Mouse (Mus musculus): ENCODE measurements around the gene Tent5b.

The Tent5b gene

DNA sequence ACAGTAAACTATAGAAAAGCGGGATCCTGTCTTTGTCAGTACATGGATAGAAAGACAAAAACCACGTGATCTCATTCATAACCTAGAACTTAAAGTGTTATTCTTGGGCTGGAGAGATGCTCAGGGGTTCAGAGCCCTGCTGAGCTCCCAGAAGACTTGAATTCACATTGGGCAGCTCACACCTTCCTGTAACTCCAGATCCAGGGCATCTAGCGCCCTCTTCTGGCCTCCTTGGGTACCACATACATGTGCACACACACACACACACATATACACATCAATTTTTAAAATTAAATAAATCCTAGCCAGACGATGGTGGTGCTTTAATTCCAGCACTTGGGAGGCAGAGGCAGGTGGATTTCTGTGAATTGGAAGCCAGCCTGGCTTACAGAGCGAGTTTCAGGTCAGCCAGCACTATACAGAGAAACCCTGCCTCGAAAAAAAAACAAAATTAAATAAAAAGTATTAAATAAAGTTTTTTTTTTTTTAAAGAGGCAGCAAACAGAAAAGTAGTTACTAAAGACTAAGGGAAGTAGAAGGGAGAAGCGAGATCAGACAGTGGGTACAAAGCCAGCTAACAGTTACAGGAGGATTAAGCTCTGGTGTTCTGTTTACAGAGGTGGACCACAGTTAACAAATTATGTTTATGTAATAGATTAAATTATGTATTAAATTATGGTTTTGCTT is 8.7 kb upstream of the Tent5b start:
- no peak for DNase-seq (ENCODE audit: low spot score)

- no peak for DNase-seq (ENCODE audit: low spot score)
Observed at GRCm38 (mm10) chr4:133473833-133474232, 6.1 kb upstream of the Tent5b start.

DNA sequence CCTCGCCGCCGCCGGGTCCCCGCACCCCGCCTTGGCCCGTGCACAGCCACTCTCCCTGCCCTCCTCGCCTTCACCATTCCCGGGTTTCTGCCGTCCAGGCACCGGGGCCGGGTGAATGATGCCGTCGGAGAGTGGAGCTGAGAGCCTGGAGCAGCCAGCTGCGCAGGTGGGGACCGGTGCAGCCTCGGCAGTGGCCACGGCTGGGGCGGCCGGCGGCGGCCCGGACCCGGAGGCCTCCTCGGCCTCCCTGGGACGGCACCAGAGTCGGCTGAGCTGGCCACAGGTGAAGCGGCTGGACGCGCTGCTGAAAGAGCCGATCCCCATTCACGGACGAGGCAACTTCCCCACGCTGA is 229 bp downstream of the Tent5b start:
- no peak for DNase-seq (ENCODE audit: low spot score)

- no peak for DNase-seq (ENCODE audit: low spot score)
Observed at GRCm38 (mm10) chr4:133480754-133481153, 822 bp downstream of the Tent5b start.

DNA sequence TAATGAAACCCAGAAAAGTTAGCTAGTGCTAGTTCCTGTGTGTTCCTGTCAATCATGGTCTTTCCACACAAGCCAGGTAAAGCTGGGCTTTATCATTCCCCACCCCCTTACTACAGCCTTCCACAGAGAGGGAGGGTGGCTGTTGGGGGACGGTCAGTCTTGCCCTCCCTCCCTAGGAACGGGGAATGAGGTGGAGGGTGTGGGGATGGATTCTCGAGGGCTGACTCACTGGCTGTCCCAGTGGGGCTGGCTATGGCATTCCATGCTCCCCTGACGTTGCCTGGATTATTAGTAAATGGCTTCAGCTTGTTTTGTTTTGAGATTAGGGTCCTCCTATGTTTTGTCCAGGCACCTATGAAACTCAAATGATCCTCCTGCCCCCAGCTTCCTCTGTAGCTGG is 1.6 kb downstream of the Tent5b start:
- DNase-seq (ENCODE audit: low spot score): peak; percentile 71

GRCm38 (mm10) chr4:133482479-133482878 is 2.5 kb downstream of the Tent5b start:
- DNase-seq (ENCODE audit: low spot score): no peak

- peak; percentile 82 for DNase-seq (ENCODE audit: low spot score)
Observed at GRCm38 (mm10) chr4:133484266-133485025, 4.5 kb downstream of the Tent5b start.

DNA sequence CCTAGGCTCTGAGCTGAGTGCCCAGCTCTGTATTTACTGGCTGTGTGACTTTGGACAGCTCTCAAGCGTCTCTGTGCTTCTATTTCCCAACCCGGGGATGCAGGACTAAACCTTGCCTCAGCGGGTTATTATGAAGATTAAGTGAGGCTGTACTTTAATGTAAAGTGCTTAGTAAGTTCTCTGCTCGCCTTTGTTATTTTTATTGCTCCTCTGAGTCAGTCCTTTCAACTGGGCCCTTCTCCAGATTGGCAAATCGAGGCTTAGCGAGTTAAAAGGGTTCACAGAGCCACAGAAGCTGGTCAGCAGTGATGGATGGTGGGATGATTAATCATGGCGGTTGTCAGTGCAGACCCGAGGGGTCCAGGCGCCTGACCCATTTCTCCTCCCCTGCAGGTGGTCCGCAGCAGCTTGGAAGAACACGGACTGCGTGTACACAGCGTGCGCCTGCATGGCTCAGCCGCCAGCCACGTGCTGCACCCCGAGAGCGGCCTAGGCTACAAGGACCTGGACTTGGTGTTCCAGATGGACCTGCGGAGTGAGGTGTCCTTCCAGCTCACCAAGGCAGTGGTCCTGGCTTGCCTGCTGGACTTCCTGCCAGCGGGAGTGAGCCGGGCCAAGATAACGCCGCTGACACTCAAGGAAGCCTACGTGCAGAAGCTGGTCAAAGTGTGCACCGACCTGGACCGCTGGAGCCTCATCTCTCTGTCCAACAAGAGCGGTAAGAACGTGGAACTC is 5.9 kb downstream of the Tent5b start:
- DNase-seq (ENCODE audit: low spot score): no peak

- DNase-seq (ENCODE audit: low spot score): no peak
Observed at GRCm38 (mm10) chr4:133486673-133487357, 6.9 kb downstream of the Tent5b start.

DNA sequence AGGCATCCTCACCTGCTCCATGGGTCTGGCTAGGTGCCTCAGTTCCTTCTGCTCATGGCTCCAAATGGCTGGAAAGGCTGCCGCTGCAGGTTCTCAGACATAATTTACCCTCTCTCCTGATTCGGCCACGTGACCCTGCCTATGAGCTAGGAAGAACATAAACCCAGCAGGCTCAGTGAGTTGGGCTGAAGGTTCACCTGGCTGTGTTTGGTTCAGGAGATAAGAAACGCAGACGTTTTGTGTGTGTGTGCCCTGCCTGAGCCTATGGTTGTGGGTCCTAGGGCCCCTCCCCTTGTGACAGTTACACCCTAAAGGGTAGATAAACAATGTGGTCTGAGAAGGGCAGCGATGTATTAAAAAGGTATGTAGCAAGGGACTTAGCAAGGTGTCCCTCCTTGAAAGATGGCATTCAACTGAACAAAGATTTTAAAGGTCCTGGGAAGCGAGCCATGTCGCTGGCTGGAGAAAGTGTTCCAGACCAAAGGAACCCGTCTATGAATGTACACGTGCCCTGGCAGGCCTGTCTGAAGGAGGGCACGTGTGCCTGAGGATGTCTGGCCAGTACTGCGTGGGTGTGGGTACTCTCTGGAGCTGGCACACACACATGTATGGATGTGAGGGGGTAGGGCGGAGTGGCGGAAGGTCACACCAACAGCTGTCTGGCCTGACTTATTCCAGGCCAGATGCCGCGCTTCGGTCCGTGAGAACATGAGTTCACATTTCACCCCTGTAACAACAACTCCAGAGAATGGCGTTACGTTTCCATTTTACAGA is 8.9 kb downstream of the Tent5b start:
- DNase-seq (ENCODE audit: low spot score): peak; percentile 32

- no peak for DNase-seq (ENCODE audit: low spot score)
Observed at GRCm38 (mm10) chr4:133489489-133490245, 9.7 kb downstream of the Tent5b start.

DNA sequence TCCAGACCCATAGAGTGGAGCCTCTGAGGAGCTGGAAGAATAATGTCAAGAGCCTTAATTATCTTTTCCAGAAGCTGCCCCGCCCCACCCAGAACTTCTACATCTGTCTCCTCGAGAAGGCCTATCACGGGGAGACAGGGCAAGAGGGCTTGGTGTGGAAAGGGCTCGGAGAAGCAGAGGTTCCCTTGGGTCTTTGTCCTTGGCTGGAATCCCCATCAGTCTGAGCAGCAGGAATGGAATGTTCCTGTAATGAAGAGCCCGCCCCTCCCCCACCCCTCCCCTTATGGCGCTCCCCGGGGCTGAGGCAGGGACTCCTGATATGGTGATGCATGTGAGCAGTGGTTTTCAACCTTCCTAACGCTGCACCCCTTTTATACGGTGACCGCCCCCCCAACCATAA is 11.9 kb downstream of the Tent5b start:
- DNase-seq (ENCODE audit: low spot score): peak; percentile 63

- peak; percentile 20 for DNase-seq (ENCODE audit: low spot score)
Observed at GRCm38 (mm10) chr4:133493895-133494294, 14.0 kb downstream of the Tent5b start.

DNA sequence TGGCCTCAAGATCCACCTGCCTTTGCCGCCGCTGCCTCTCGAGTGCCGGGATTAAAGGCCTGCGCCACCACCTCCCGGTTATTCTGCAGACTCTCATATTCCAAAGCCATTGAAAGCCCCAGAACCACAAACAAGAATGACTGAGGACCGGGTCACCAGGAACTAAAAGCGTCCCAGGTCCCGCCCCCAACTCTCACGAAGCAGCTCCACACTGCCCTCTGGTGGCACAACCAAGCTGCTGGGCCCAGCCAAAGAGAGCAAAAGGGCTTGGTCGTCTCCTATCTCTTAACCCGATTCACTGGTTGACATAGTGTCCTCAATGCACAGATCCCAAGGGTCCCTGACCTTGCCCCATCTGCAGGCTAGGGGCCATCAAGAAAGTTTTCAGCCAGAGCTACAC is 14.5 kb downstream of the Tent5b start:
- peak; percentile 93 for DNase-seq (ENCODE audit: low spot score)

DNA sequence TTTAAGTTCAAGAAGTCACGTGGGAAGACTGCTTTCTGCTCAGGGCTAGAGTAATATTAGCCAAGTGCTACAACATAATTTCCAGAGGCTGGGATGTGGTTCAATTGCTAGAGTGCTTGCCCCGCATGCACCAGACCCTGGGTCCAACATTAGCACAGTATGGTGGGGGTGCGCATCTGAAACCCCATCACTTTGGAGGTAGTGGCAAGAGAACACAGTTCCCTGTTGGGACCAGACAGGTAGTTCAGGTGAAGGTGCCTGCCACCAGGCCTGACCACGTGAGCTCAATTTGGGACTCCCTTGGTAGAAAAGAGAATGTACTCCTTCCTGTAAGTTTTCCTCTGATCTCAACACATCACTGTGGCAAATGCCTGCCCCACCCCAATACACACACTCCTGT is 14.9 kb downstream of the Tent5b start:
- no peak for DNase-seq (ENCODE audit: low spot score)

GRCm38 (mm10) chr4:133495711-133496110 is 15.8 kb downstream of the Tent5b start:
- DNase-seq (ENCODE audit: low spot score): peak; percentile 37

DNA sequence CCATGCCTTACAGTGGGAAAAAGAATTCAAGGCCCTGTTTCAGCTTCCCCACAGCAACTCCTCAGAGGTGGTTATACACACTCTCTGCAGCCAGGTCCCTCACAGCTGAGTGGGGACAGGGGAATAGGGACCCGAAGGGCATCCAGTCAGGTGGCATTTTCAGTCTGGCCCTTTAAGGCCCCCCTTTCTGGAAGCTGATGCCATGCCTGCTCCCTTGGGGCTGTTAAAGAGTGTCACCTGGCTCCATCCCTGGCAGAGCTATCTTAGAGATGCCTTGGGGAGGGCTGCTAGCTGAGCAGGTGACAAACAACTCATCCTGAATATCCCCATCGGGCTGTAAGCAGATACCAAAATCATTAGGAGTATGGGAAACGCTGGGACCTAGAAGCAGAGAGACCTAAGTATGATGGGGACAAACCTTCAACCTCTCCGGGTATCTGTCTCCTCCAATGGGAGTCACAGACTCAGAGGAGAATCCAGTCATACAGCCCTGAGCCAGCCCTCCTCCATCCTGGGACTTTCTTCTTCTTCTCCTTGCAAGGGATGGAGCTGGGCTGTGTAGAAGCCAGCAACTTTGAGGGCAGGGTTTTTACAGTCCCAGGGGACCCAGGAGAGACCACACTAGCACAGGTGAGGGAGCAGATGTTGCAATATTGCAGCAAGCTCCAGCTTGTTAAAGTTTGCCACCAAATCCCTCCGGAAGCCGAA is 17.0 kb downstream of the Tent5b start:
- no peak for DNase-seq (ENCODE audit: low spot score)

- DNase-seq (ENCODE audit: low spot score): peak; percentile 22
Observed at GRCm38 (mm10) chr4:133497461-133498159, 17.7 kb downstream of the Tent5b start.

GRCm38 (mm10) chr4:133498160-133498724 is 18.3 kb downstream of the Tent5b start, which contains the start of gene Trnp1:
Trnp1 (minus strand) TSS chr4:133498550.
- DNase-seq (ENCODE audit: low spot score): peak; percentile 84

Data from urinary bladder, postnatal 14 days (tissue).